8 mouse cellular contexts compared by ENCODE assay signal in the genomic region with DNA sequence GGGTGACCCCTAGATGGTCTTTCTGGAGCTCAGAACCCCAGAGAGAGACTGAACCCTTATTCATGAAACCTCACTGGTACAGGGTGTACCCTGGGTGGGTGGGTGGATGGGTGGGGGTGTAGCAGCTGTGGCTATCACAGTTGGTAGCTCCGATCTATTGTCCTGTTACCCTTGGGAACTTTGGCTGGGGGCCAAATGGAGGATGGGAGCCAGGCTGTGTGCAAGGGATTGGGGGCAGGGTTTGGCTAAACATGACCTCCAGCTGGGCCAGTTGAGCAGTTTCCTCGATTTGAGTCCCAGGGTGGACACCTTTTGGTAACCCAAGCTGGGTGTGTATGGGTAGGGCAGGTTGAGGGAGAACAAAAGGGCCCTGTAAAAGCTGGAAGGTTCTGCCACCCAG. TPM values are rescaled to one million over a fixed set of nuclear protein-coding genes. Genes with fewer than 3 reads are reported as not detected.
DNase-seq lines count a peak whose midpoint lies in the region; ATAC-seq and TF ChIP-seq lines count a peak whose summit lies in the region.

No protein-coding gene starts in this region.

- no peaks in the 10 kb centered on the region for H3K9me3 ChIP-seq in MEL (replicated peaks; ENCODE audit: insufficient read depth, low read length)
- H3K9me3 ChIP-seq in forebrain, embryonic 14.5 days (replicated peaks; ENCODE audit: control insufficient read depth, low read length): no peaks in the 10 kb centered on the region

- no peak for ATAC-seq in forebrain, embryonic 14.5 days

- H3K27me3 ChIP-seq in MEL (ENCODE audit: control insufficient read depth in 1 of 2, insufficient read depth in 2 of 2, low read length in 2 of 2): no peaks in the 10 kb centered on the region
- H3K27me3 ChIP-seq in forebrain, embryonic 14.5 days (replicated peaks; ENCODE audit: control insufficient read depth, insufficient read depth, low read length): peaks cover 13% of the 10 kb centered on the region
- no peaks in the 10 kb centered on the region for H3K27me3 ChIP-seq in thymus, adult 2 months (ENCODE audit: control insufficient read depth, insufficient read depth, low read length)

- H3K27ac ChIP-seq in MEL (ENCODE audit: control insufficient read depth, low read depth, low read length): peak overlapping the region; percentile 70
- H3K27ac ChIP-seq in forebrain, embryonic 14.5 days (ENCODE audit: low read depth, low read length): peak overlapping the region; percentile 5; the same call in 1 of the 2 replicates
- no peak overlapping the region for H3K27ac ChIP-seq in thymus, adult 2 months (ENCODE audit: control insufficient read depth, insufficient read depth, low read length)

- peaks cover 10 to 53% of the 10 kb centered on the region in 2 experiments for H3K4me1 ChIP-seq in MEL (ENCODE audit: control insufficient read depth in 1 of 2, insufficient read depth in 2 of 2, low read length in 2 of 2)
- H3K4me1 ChIP-seq in forebrain, embryonic 14.5 days (ENCODE audit: control insufficient read depth, insufficient read depth, low read length): peaks cover 49% of the 10 kb centered on the region
- peaks cover 30% of the 10 kb centered on the region for H3K4me1 ChIP-seq in thymus, adult 2 months (replicated peaks; ENCODE audit: control insufficient read depth, insufficient read depth, low read length)

- TF ChIP-seq POLR2A in MEL (IDR thresholded peaks at IDR 0.05; ENCODE audit: control insufficient read depth in 1 of 2, insufficient read depth in 1 of 2, low read depth in 1 of 2, low read length in 2 of 2, poor library complexity in 1 of 2): no peak
- TF ChIP-seq POLR2A in thymus, adult 2 months (IDR thresholded peaks at IDR 0.05; ENCODE audit: control insufficient read depth, extremely low read depth, insufficient read depth, low read length, poor library complexity): no peak

- no peak for TF ChIP-seq RAD21 in MEL (IDR thresholded peaks at IDR 0.05; ENCODE audit: low read depth, low read length)

- peak overlapping the region; percentile 19; the same call in 1 of the 2 replicates for H3K4me2 ChIP-seq in forebrain, embryonic 14.5 days (ENCODE audit: low read length)

- H3K36me3 ChIP-seq in MEL (ENCODE audit: control insufficient read depth in 1 of 2, insufficient read depth in 2 of 2, low read length in 2 of 2): peaks cover 0 to 41% of the 10 kb centered on the region in 2 experiments; a peak in 3 of 4 replicates
- peaks cover 27% of the 10 kb centered on the region for H3K36me3 ChIP-seq in forebrain, embryonic 14.5 days (ENCODE audit: control insufficient read depth, insufficient read depth, low read length)
- peaks cover 12% of the 10 kb centered on the region for H3K36me3 ChIP-seq in thymus, adult 2 months (ENCODE audit: control insufficient read depth, insufficient read depth, low read length)

- peaks cover 66% of the 10 kb centered on the region for H3K79me2 ChIP-seq in MEL (ENCODE audit: control insufficient read depth, insufficient read depth, low read length, poor library complexity)

- TF ChIP-seq CTCF in MEL (IDR thresholded peaks at IDR 0.05 in 2 of 3, conservative IDR thresholded peaks at IDR 0.05 in 1 of 3; ENCODE audit: control insufficient read depth in 1 of 3, insufficient read depth in 1 of 3, low read depth in 2 of 3, low read length in 3 of 3, poor library complexity in 1 of 3, severe bottlenecking in 1 of 3): no peak
- no peak for TF ChIP-seq CTCF in thymus, adult 2 months (IDR thresholded peaks at IDR 0.05; ENCODE audit: borderline replicate concordance, control insufficient read depth, extremely low read depth, insufficient read depth, low read length, poor library complexity)

- no peak for TF ChIP-seq EP300 in MEL (IDR thresholded peaks at IDR 0.05; ENCODE audit: low read depth in 1 of 2, low read length in 2 of 2)

- H3K9ac ChIP-seq in MEL (ENCODE audit: control insufficient read depth, low read depth, low read length, poor library complexity, severe bottlenecking): peak overlapping the region; percentile 66
- peak overlapping the region; percentile 41; the same call in 1 of the 2 replicates for H3K9ac ChIP-seq in forebrain, embryonic 14.5 days (ENCODE audit: low read length)

- peak; percentile 40 for DNase-seq in gastrocnemius, postnatal 25 days
- no peak for DNase-seq in gastrocnemius, adult 18-20 months (ENCODE audit: low spot score)
- peak; percentile 28 for DNase-seq in MEL (ENCODE audit: low read depth, low spot score)
- no peak for DNase-seq in forebrain, embryonic 14.5 days (ENCODE audit: low spot score)
- peak; percentile 72 for DNase-seq in kidney, adult 18-20 months
- peak; percentile 44 for DNase-seq in lung, postnatal 36 days
- no peak for DNase-seq in thymus, adult 2 months
- DNase-seq in B cell, adult 2 months: no peak

- 28% methylated on average over 2 of the region's 2 CpGs for WGBS in forebrain, embryonic 14.5 days
- 80% methylated on average over 2 of the region's 2 CpGs for WGBS in thymus, adult 2 months

- peak overlapping the region; percentile 46 to 63 for H3K4me3 ChIP-seq in MEL (ENCODE audit: control insufficient read depth in 1 of 2, insufficient read depth in 1 of 2, low read depth in 2 of 2, low read length in 2 of 2)
- H3K4me3 ChIP-seq in forebrain, embryonic 14.5 days (ENCODE audit: low read depth, low read length): no peak overlapping the region
- no peak overlapping the region for H3K4me3 ChIP-seq in thymus, adult 2 months (ENCODE audit: control insufficient read depth, insufficient read depth, low read length)

TF ChIP-seq in MEL, 35 proteins besides CTCF, POLR2A, EP300 and RAD21 (continues in another document):
- TF ChIP-seq NELFE (IDR thresholded peaks at IDR 0.05; ENCODE audit: low read depth, low read length) (no peak), ETS1 (IDR thresholded peaks at IDR 0.05; ENCODE audit: low read depth, low read length) (no peak), POLR2AphosphoS2 (IDR thresholded peaks at IDR 0.05; ENCODE audit: low read length) (no peak), POLR2AphosphoS5 (IDR thresholded peaks at IDR 0.05; ENCODE audit: borderline replicate concordance, low read depth, low read length) (no peak), GABPA (IDR thresholded peaks at IDR 0.05; ENCODE audit: low read depth, low read length) (no peak), BHLHE40 (IDR thresholded peaks at IDR 0.05; ENCODE audit: borderline replicate concordance, low read depth, low read length) (no peak), MEF2A (IDR thresholded peaks at IDR 0.05; ENCODE audit: extremely low read depth, insufficient replicate concordance, low read depth, low read length, poor library complexity, severe bottlenecking) (no peak), KAT2A (conservative IDR thresholded peaks at IDR 0.05; ENCODE audit: low read depth, low read length) (no peak), SMC3 (IDR thresholded peaks at IDR 0.05; ENCODE audit: low read depth, low read length) (no peak), MXI1 (IDR thresholded peaks at IDR 0.05; ENCODE audit: low read depth, low read length) (no peak), MAX (IDR thresholded peaks at IDR 0.05; ENCODE audit: low read length) (no peak), E2F4 (IDR thresholded peaks at IDR 0.05; ENCODE audit: borderline replicate concordance, low read depth, low read length) (no peak), USF2 (IDR thresholded peaks at IDR 0.05; ENCODE audit: borderline replicate concordance in 1 of 2, insufficient read depth in 1 of 2, low read depth in 1 of 2, low read length in 2 of 2) (no peak), ELF1 (IDR thresholded peaks at IDR 0.05; ENCODE audit: low read depth, low read length) (no peak)

RNA-seq across cellular contexts. Expression of a gene that starts 4.3 kb away (rescaled TPM):
- total RNA-seq in gastrocnemius, postnatal 25 days (2021): 1 to 10 TPM; 2.1 to 2.9 TPM
- total RNA-seq in gastrocnemius, adult 18-20 months (2021): 1 to 10 TPM; 2.9 to 3.8 TPM
- total RNA-seq in MEL (2012; rRNA removed): 26.1 and 32.9 TPM in 2 replicates
- 10 to 100 TPM in 1 of 2 experiments, not detected in 1; 50.8 TPM for polyA plus RNA-seq in MEL (2012; ENCODE audit: insufficient read depth in 1 of 2, insufficient read length in 2 of 2, low read depth in 1 of 2, low replicate concordance in 2 of 2, missing spikeins in 1 of 2)
- 6.6 and 9.9 TPM in 2 replicates for polyA plus RNA-seq in forebrain, embryonic 14.5 days (2014; fragmentation: Nextera tagmentation; extraction: Ambion mirVana)
- 24.4 and 25.9 TPM in 2 replicates for polyA plus RNA-seq in thymus, adult 2 months (2012; rRNA removed)

RNA-seq across cellular contexts. Expression of a gene that starts 5.5 kb away (rescaled TPM):
- 10 to 100 TPM; 31.6 to 33.0 TPM for total RNA-seq in gastrocnemius, postnatal 25 days (2021)
- 10 to 100 TPM; 27.9 to 30.9 TPM for total RNA-seq in gastrocnemius, adult 18-20 months (2021)
- total RNA-seq in MEL (2012; rRNA removed): 194 and 226 TPM in 2 replicates
- polyA plus RNA-seq in MEL (2012; ENCODE audit: insufficient read depth in 1 of 2, insufficient read length in 2 of 2, low read depth in 1 of 2, low replicate concordance in 2 of 2, missing spikeins in 1 of 2): 100 to 1,000 TPM in 1 of 2 experiments, not detected in 1; 158 TPM
- polyA plus RNA-seq in forebrain, embryonic 14.5 days (2014; fragmentation: Nextera tagmentation; extraction: Ambion mirVana): 258 and 281 TPM in 2 replicates
- 164 and 182 TPM in 2 replicates for polyA plus RNA-seq in thymus, adult 2 months (2012; rRNA removed)

RNA-seq across cellular contexts. Expression of a gene that starts 5.6 kb away (rescaled TPM):
- total RNA-seq in gastrocnemius, postnatal 25 days (2021): 10 to 100 TPM; 27.0 to 27.3 TPM
- total RNA-seq in gastrocnemius, adult 18-20 months (2021): 10 to 100 TPM; 27.6 to 30.4 TPM
- 9.8 and 10.3 TPM in 2 replicates for total RNA-seq in MEL (2012; rRNA removed)
- 10 to 100 TPM in 1 of 2 experiments, not detected in 1; 67.0 TPM for polyA plus RNA-seq in MEL (2012; ENCODE audit: insufficient read depth in 1 of 2, insufficient read length in 2 of 2, low read depth in 1 of 2, low replicate concordance in 2 of 2, missing spikeins in 1 of 2)
- polyA plus RNA-seq in forebrain, embryonic 14.5 days (2014; fragmentation: Nextera tagmentation; extraction: Ambion mirVana): 105 and 123 TPM in 2 replicates
- 141 and 144 TPM in 2 replicates for polyA plus RNA-seq in thymus, adult 2 months (2012; rRNA removed)

RNA-seq across cellular contexts. Expression of a gene that starts 11.5 kb away (rescaled TPM):
- 10 to 100 TPM; 10.3 to 11.3 TPM for total RNA-seq in gastrocnemius, postnatal 25 days (2021)
- 10 to 100 TPM; 12.0 to 12.1 TPM for total RNA-seq in gastrocnemius, adult 18-20 months (2021)
- 8.1 and 8.4 TPM in 2 replicates for total RNA-seq in MEL (2012; rRNA removed)
- polyA plus RNA-seq in MEL (2012; ENCODE audit: insufficient read depth in 1 of 2, insufficient read length in 2 of 2, low read depth in 1 of 2, low replicate concordance in 2 of 2, missing spikeins in 1 of 2): 10 to 100 TPM in 1 of 2 experiments, not detected in 1; 17.0 TPM
- 14.7 and 17.4 TPM in 2 replicates for polyA plus RNA-seq in forebrain, embryonic 14.5 days (2014; fragmentation: Nextera tagmentation; extraction: Ambion mirVana)
- polyA plus RNA-seq in thymus, adult 2 months (2012; rRNA removed): 66.1 and 79.1 TPM in 2 replicates

RNA-seq across cellular contexts. Expression of a gene that starts 20.1 kb away (rescaled TPM):
- total RNA-seq in gastrocnemius, postnatal 25 days (2021): under 1 TPM; 0.82 to 0.99 TPM
- total RNA-seq in gastrocnemius, adult 18-20 months (2021): 1 to 10 TPM; 1.3 to 1.4 TPM
- total RNA-seq in MEL (2012; rRNA removed): 8.2 and 11.5 TPM in 2 replicates
- polyA plus RNA-seq in MEL (2012; ENCODE audit: insufficient read depth in 1 of 2, insufficient read length in 2 of 2, low read depth in 1 of 2, low replicate concordance in 2 of 2, missing spikeins in 1 of 2): 1 to 10 TPM in 1 of 2 experiments, not detected in 1; 4.8 TPM
- polyA plus RNA-seq in forebrain, embryonic 14.5 days (2014; fragmentation: Nextera tagmentation; extraction: Ambion mirVana): 4.7 and 6.0 TPM in 2 replicates
- polyA plus RNA-seq in thymus, adult 2 months (2012; rRNA removed): 41.1 and 43.0 TPM in 2 replicates

Comparison
In these comparisons a context has a peak if more than half of its experiments do, and no peak if none do; other contexts are left out.
1. DNase-seq: peak in gastrocnemius, postnatal 25 days (single experiment), MEL (single experiment), kidney, adult 18-20 months (single experiment) and lung, postnatal 36 days (single experiment); none in gastrocnemius, adult 18-20 months (single experiment), forebrain, embryonic 14.5 days (single experiment), thymus, adult 2 months (single experiment) and B cell, adult 2 months (0 of 2).
2. H3K4me3 ChIP-seq: peak in MEL (2 of 2); none in forebrain, embryonic 14.5 days (single experiment) and thymus, adult 2 months (single experiment).